Mouse (Mus musculus) heart, embryonic 11.5 days (tissue): ENCODE data around the gene Tmem176b. TPM values are rescaled to one million over a fixed set of nuclear protein-coding genes. Genes with fewer than 3 reads are reported as not detected.

Source experiments
- ATAC-seq: fragments of 200-750 bp; cut with Nextera tagmentation; replicated peaks from 2 replicates; pipeline ENCODE4 v1.8.0; 2017; ENCODE audit warnings: moderate library complexity; ENCODE audit not compliant: insufficient number of reproducible peaks, low FRiP score, low TSS enrichment
- H3K27ac ChIP-seq: fragments of 300-500 bp; sonication (generic); 2 replicates; pipeline ENCODE4 v1.5.1; 2014; ENCODE audit warnings: mild to moderate bottlenecking, low read depth, low read length
- H3K27me3 ChIP-seq: fragments of 300-500 bp; sonication (generic); 2 replicates; pipeline ENCODE4 v1.6.1; 2014; ENCODE audit warnings: mild to moderate bottlenecking, low read length, mixed read lengths; ENCODE audit not compliant: control insufficient read depth, insufficient read depth
- H3K36me3 ChIP-seq: fragments of 300-500 bp; sonication (generic); 2 replicates; pipeline ENCODE4 v1.6.1; 2014; ENCODE audit warnings: mild to moderate bottlenecking, low read length, moderate library complexity, mixed read lengths; ENCODE audit not compliant: control insufficient read depth, insufficient read depth
- H3K4me1 ChIP-seq: fragments of 300-500 bp; sonication (generic); 2 replicates; pipeline ENCODE4 v1.6.1; 2014; ENCODE audit warnings: low read length; ENCODE audit not compliant: control insufficient read depth, insufficient read depth
- H3K4me2 ChIP-seq: fragments of 300-500 bp; sonication (generic); 2 replicates; pipeline ENCODE4 v1.6.1; 2014; ENCODE audit warnings: mild to moderate bottlenecking, moderate library complexity
- H3K4me3 ChIP-seq: fragments of 300-500 bp; sonication (generic); 2 replicates; pipeline ENCODE4 v1.5.1; 2014; ENCODE audit warnings: low read depth, low read length
- H3K9ac ChIP-seq: fragments of 300-500 bp; sonication (generic); 2 replicates; pipeline ENCODE4 v1.6.1; 2014; ENCODE audit warnings: mild to moderate bottlenecking, low read depth, low read length, moderate library complexity
- H3K9me3 ChIP-seq: fragments of 300-500 bp; sonication (generic); replicated peaks from 2 replicates; pipeline ENCODE4 v1.6.1; 2016; ENCODE audit warnings: low read length; ENCODE audit not compliant: control insufficient read depth
- WGBS: fragments of 180-500 bp; shearing (Covaris S2); extraction: QIAGEN DNeasy Blood & Tissue Kit; methylation state at CpG from one replicate; pipeline ENCODE4 v1.1.7; 2014; ENCODE audit not compliant: insufficient replicate concordance; 5-methylcytosine and 5-hydroxymethylcytosine counted together
- polyA plus RNA-seq: library from polyadenylated mRNA; unstranded; fragments of >200 nt; fragmentation: Nextera tagmentation; extraction: Ambion mirVana; gene quantifications from 2 replicates; pipeline ENCODE4 v1.2.1, GENCODE M21; 2014

Tmem176b gene
- polyA plus RNA-seq, 1 experiment from 2014 or later, result 219 TPM

DNA sequence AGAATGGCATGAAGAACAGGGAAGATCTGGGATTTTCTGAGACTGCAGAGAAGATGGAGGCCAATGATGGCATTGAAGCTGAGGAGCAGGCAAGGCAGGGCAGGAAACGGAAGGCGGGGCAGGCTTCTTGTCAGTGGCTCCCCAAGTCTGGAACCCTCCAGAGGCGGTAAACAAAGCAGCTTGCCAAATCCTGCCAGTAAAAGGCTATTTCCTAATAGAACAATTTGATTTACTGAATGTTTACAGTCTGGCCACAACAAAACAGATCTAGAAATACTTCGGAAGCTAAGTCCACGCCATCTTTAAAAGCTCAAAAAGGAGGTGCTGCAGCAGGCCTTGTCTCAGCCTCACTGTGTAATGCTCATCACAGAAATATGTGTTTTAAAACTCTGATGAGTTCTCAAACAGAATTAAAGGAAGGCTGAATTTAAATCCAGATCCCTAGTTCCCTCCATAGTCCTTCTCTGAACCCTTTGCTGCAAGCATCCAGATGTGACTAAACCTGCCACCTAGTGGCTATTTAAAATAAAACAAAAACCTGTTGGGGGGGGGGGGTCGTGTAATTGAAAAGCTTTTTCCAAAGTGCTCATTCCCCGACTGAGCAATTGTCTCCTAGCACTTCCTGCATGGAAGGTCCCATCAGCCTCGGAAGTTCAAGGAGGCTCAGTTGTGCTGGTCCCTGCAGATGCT, 16.5 kb upstream of the Tmem176b start:
- Histone ChIP-seq H3K9me3 (no peaks in the 10 kb centered on the region), H3K36me3 (no peaks in the 10 kb centered on the region)

GRCm38 (mm10) chr6:48854155-48854554, 12.9 kb upstream of the Tmem176b start:
- no peak overlapping the region for H3K4me2 ChIP-seq
- no peaks in the 10 kb centered on the region for H3K4me1 ChIP-seq
- ATAC-seq, result no peak
- H3K27ac ChIP-seq, result no peak overlapping the region
- H3K4me3 ChIP-seq, result no peak overlapping the region
- no peak overlapping the region for H3K9ac ChIP-seq
- no peaks in the 10 kb centered on the region for H3K36me3 ChIP-seq
- H3K27me3 ChIP-seq, result no peaks in the 10 kb centered on the region
- H3K9me3 ChIP-seq, result no peaks in the 10 kb centered on the region
- WGBS, result 90% methylated on average over 2 of the region's 2 CpGs

More for the DNA sequence above, 16.5 kb upstream of the Tmem176b start:
- ATAC-seq, result no peak
- Histone ChIP-seq H3K27me3 (no peaks in the 10 kb centered on the region), H3K27ac (no peak overlapping the region), H3K4me3 (no peak overlapping the region), H3K9ac (0 out of 2 replicates have a peak overlapping the region, but pooled peaks have one; percentile 12), H3K4me2 (no peak overlapping the region), H3K4me1 (no peaks in the 10 kb centered on the region)
- 46% methylated on average over 8 of the region's 8 CpGs for WGBS

GRCm38 (mm10) chr6:48851820-48852491, 10.7 kb upstream of the Tmem176b start:
- no peak for ATAC-seq
- Histone ChIP-seq H3K9me3 (no peaks in the 10 kb centered on the region), H3K27me3 (no peaks in the 10 kb centered on the region), H3K9ac (peak overlapping the region; percentile 70), H3K4me1 (no peaks in the 10 kb centered on the region), H3K4me2 (peak overlapping the region; percentile 74), H3K36me3 (no peaks in the 10 kb centered on the region), H3K4me3 (peak overlapping the region; percentile 43), H3K27ac (peak overlapping the region; percentile 65; the same call in 1 of the 2 replicates)
- under 1% methylated on average over 28 of the region's 29 CpGs for WGBS

- H3K9me3 ChIP-seq, result no peaks in the 10 kb centered on the region
- ATAC-seq, result no peak
- peaks cover 10% of the 10 kb centered on the region for H3K4me1 ChIP-seq
- H3K27me3 ChIP-seq, result no peaks in the 10 kb centered on the region
- H3K9ac ChIP-seq, result no peak overlapping the region
- no peak overlapping the region for H3K27ac ChIP-seq
- H3K4me2 ChIP-seq, result no peak overlapping the region
- H3K4me3 ChIP-seq, result no peak overlapping the region
- peaks cover 5% of the 10 kb centered on the region; the same call in 1 of the 2 replicates for H3K36me3 ChIP-seq
- WGBS, result 58% methylated on average over 4 of the region's 4 CpGs
These were observed 3.8 kb upstream of the Tmem176b start for GRCm38 (mm10) chr6:48845086-48845485.

DNA sequence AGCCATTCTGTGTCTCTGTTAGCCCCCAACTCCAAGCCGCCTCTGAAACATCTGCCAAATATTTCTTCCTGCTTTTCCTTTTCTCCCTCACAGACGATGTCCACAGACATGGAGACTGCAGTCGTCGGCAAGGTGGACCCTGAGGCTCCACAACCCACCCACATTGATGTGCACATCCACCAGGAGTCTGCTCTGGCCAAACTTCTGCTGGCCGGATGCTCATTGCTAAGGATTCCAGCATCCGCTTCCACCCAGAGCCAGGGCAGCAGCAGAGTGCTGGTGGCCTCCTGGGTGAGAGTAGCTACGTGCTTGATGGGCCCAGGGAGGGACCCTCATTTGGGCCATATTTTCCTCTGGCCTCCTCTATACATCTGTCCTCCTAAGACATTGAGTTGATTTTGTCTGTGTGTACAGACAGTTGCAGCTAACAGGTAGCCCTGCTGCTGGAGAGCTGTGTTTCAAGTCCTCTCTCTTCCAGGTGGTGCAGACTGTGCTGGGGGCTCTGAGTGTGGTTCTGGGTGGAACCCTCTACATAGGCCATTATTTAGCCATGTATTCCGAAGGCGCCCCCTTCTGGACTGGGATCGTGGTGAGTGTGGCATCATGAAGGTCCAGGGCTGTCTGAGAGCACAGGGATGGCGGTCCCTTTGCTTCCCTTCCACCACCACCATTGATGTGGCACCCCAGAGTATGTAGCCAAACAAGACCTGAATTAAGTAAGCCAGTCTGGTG, 981 bp upstream of the Tmem176b start:
- peak overlapping the region; percentile 86 for H3K4me2 ChIP-seq
- peaks cover 13% of the 10 kb centered on the region for H3K36me3 ChIP-seq
- ATAC-seq, result no peak
- H3K4me1 ChIP-seq, result peaks cover 19% of the 10 kb centered on the region
- H3K9ac ChIP-seq, result peak overlapping the region; percentile 78; the same call in 1 of the 2 replicates
- H3K27me3 ChIP-seq, result no peaks in the 10 kb centered on the region
- no peaks in the 10 kb centered on the region for H3K9me3 ChIP-seq
- peak overlapping the region; percentile 62 for H3K4me3 ChIP-seq
- peak overlapping the region; percentile 35; the same call in 1 of the 2 replicates for H3K27ac ChIP-seq
- 64% methylated on average over 11 of the region's 11 CpGs for WGBS

DNA sequence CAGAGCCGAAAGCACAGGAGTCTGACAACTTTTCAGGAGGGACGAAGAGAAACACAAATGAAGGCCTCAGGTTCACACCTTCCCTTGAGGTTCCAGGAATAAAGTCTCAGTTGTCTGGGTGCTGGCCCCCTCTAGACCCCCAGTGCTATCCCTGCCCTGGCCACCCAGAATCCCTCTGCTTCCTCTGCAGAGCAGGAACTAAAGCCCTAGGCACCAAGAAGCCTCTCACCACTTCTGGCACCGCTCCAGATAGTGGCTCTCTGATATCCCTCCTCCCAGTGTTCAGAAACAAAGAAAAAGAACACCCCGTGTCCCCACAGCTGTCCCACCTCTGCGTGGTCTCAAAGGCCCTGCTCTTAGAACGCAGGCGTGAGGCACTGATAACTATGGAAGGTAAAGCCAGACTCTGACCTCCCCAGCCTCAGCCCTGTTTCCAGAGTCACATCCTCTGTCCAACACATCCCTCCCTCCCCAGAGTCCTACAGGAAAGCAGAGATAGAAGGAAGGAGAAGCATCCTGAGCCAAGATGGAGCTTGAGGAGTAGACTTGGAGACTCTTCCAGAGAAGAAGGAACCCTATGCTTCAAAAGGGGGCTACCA, 826 bp downstream of the Tmem176b start, which contains the start of gene Tmem176a:
Tmem176a (plus strand) TSS at position 549 of the 599 bp plus-strand sequence.
- 12% methylated on average over 7 of the region's 7 CpGs for WGBS
- H3K4me2 ChIP-seq, result peak within 1 kb of the TSS; percentile 86
- ATAC-seq, result peak; percentile 37
- H3K9ac ChIP-seq, result peak within 1 kb of the TSS; percentile 78
- peaks cover 20% of the 10 kb centered on the region for H3K36me3 ChIP-seq
- peak within 1 kb of the TSS; percentile 62 for H3K4me3 ChIP-seq
- peaks cover 19% of the 10 kb centered on the region for H3K4me1 ChIP-seq
- no peaks in the 10 kb centered on the region for H3K27me3 ChIP-seq
- no peaks in the 10 kb centered on the region for H3K9me3 ChIP-seq
- H3K27ac ChIP-seq, result peak within 1 kb of the TSS; percentile 95

DNA sequence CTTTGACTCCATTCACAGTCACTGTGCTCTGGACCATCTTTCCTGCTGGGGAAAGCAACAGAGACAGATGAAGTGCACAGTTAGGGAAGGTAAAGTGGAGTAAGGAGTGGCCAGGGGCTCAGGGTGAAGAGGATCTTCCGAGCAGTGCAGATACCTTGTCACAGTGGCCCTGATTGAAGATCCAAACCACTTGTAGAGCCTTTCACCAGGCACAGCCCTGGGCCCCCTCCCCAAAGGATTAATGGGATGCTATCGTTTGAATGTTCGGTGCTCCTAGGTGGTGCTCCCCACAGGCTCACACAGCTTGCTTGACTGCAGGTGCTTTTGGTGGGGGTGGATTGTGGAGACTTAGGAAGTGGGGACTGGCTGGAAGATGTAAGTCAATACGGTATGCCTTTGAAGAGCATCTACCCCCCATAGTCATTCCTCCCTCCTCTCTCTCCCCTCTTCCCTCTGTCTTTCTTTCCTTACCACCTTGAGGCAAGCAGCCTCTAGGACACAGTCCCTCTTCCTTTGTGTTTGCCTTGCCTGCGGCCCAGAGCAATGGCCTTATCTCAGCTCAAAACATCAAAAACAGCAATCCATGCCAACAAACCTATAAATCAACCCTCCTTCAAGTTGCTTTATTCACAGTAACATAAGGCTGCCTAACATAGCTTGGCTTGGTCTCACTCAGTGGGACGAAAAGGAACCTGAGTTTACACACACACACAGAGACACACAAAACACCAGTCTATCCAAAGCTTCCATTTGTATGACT, 2.8 kb downstream of the Tmem176b start:
- Histone ChIP-seq H3K27ac (no peak overlapping the region), H3K4me1 (peaks cover 19% of the 10 kb centered on the region), H3K36me3 (peaks cover 32% of the 10 kb centered on the region), H3K27me3 (no peaks in the 10 kb centered on the region), H3K4me3 (no peak overlapping the region), H3K9me3 (no peaks in the 10 kb centered on the region), H3K9ac (no peak overlapping the region), H3K4me2 (peak overlapping the region; percentile 86; the same call in 1 of the 2 replicates)
- ATAC-seq, result no peak
- WGBS, result 70% methylated on average over 6 of the region's 6 CpGs
